Mouse (Mus musculus) ES-Bruce4 (cell line): ENCODE measurements around the gene Thtpa. TPM values are rescaled to one million over a fixed set of nuclear protein-coding genes. Genes with fewer than 3 reads are reported as not detected.

Source experiments
- H3K27ac ChIP-seq: 2 replicates; pipeline ENCODE4 v1.5.1; 2012; ENCODE audit warnings: low read length, inconsistent platforms; ENCODE audit not compliant: insufficient read depth
- H3K27me3 ChIP-seq: 2 replicates; pipeline ENCODE4 v1.6.1; 2012; ENCODE audit warnings: mild to moderate bottlenecking, low read length, inconsistent platforms; ENCODE audit not compliant: control insufficient read depth, poor library complexity, insufficient read depth, severe bottlenecking
- H3K36me3 ChIP-seq: 2 replicates; pipeline ENCODE4 v1.6.1; 2012; ENCODE audit warnings: inconsistent platforms, mild to moderate bottlenecking, low read length, moderate library complexity; ENCODE audit not compliant: control insufficient read depth, poor library complexity, insufficient read depth, severe bottlenecking
- H3K4me1 ChIP-seq: one replicate; pipeline ENCODE4 v1.8.1; 2011; ENCODE audit warnings: low read length; ENCODE audit not compliant: control insufficient read depth, insufficient read depth
- H3K4me3 ChIP-seq: 2 replicates; pipeline ENCODE4 v1.5.1; 2011; ENCODE audit warnings: low read depth, mild to moderate bottlenecking, low read length
- H3K9ac ChIP-seq: 2 replicates; pipeline ENCODE4 v1.6.1; 2012; ENCODE audit warnings: low read depth, mild to moderate bottlenecking, inconsistent platforms; ENCODE audit not compliant: poor library complexity, severe bottlenecking
- H3K9me3 ChIP-seq: replicated peaks from 2 replicates; pipeline ENCODE4 v1.6.1; 2012; ENCODE audit warnings: mild to moderate bottlenecking, low read length, inconsistent platforms; ENCODE audit not compliant: control insufficient read depth, poor library complexity, insufficient read depth, severe bottlenecking
- CTCF ChIP-seq: IDR thresholded peaks from one replicate; pipeline ENCODE4 v1.8.1; 2011; ENCODE audit warnings: low read depth, low read length
- EP300 ChIP-seq: IDR thresholded peaks from 2 replicates; pipeline ENCODE4 v1.6.1; 2011; ENCODE audit warnings: low read depth, low read length; ENCODE audit not compliant: insufficient read depth
- POLR2A ChIP-seq: IDR thresholded peaks from one replicate; pipeline ENCODE4 v1.8.1; 2011; ENCODE audit warnings: low read length; ENCODE audit not compliant: insufficient read depth
- polyA plus RNA-seq: library from polyadenylated mRNA; stranded (reverse); fragments of >200 nt; gene quantifications from 2 replicates; pipeline ENCODE4 v1.2.4, GENCODE M21; 2011; ENCODE audit warnings: low read depth; ENCODE audit not compliant: missing spikeins, insufficient read depth, insufficient read length

Gene Thtpa
- polyA plus RNA-seq, 1 experiment = 6.9 TPM

DNA sequence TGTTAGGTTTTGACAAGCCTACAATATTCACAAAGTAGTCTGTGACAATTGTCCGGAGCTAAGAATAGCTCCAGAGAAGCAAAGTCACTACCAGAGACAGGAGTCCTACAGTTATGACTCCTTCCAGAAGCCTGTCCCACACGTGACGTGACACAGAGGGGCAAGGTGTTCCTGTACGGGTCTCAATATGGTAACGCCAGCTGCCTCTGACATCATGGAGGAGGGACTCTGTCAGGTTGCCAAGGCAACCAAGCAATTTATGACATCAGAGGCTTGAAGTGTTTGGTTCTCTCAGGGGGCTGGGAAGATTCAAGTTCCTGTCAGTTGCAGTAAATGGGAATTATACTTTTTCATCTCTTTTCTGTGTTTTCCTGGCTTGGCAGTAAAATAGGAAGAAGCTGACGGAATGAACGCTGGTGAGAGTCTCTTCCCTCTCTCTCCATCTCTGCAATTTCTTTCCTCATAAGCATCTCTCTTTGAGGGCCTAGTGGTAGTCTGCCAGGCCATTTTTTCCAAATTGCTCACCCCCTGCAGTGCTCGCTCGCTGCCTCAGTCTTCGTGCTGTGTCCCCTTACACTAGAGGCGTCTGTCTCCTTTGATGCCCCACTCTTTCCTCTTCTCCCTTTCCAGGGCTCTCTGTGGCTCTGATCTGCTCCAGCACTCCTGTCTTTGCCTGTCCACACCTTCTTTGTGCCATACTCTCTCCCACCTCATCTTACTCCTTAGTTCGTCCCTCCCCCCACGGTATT, 5.2 kb upstream of the Thtpa start:
- Histone ChIP-seq H3K4me1 (peaks cover 11% of the 10 kb centered on the region), H3K9ac (no peak overlapping the region; the same call in 1 of the 2 replicates), H3K27me3 (no peaks in the 10 kb centered on the region), H3K36me3 (no peaks in the 10 kb centered on the region), H3K4me3 (no peak overlapping the region), H3K9me3 (no peaks in the 10 kb centered on the region), H3K27ac (peak overlapping the region; percentile 97; the same call in 1 of the 2 replicates)
- TF ChIP-seq EP300 (no peak), POLR2A (no peak), CTCF (no peak)

DNA sequence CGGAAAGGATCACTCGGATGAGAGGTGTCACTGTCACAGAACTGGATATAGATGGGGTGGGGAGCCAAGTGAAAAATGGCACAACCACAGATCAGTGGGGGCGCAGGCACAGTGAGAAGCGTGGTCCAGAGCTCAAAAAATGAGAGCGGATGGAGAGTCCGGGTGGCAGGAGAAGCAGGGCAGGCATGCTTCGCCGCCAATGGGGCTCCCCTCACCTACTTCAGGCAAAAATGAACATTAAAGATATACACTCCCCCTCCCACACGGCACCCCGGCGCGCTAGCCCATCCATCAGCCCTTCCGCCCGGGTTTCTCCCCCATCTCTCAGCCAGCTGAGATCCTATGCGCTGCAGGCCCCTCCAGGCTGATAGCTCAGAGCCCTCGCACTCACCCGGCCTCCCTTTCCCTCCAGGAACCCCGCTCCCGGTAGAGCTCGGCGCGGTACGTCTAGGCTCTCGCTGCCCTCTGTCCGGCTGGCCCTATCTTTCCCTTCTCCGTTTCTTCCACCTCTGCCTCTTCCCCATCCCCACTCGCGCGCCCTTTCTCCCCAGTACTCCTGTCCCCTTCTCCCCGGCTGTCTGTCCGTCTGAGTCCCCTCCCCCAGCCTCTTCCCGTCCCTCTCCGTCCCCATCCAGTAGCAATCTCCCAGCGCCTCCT, 3.2 kb upstream of the Thtpa start:
- Histone ChIP-seq H3K9me3 (no peaks in the 10 kb centered on the region), H3K4me3 (peak overlapping the region; percentile 81), H3K36me3 (no peaks in the 10 kb centered on the region), H3K27ac (peak overlapping the region; percentile 73), H3K9ac (peak overlapping the region; percentile 72), H3K4me1 (peaks cover 7% of the 10 kb centered on the region), H3K27me3 (no peaks in the 10 kb centered on the region)
- TF ChIP-seq POLR2A = no peak
- no peak for TF ChIP-seq EP300
- TF ChIP-seq CTCF = no peak

- peak within 1 kb of the TSS; percentile 81 for H3K4me3 ChIP-seq
- peak within 1 kb of the TSS; percentile 72 for H3K9ac ChIP-seq
- H3K9me3 ChIP-seq = no peaks in the 10 kb centered on the region
- no peaks in the 10 kb centered on the region for H3K27me3 ChIP-seq
- H3K4me1 ChIP-seq = peaks cover 6% of the 10 kb centered on the region
- no peaks in the 10 kb centered on the region for H3K36me3 ChIP-seq
- peak within 1 kb of the TSS; percentile 73 for H3K27ac ChIP-seq
- TF ChIP-seq CTCF (no peak), POLR2A (peak; percentile 51)
Measured at GRCm38 (mm10) chr14:55092011-55092577, 2.5 kb upstream of the Thtpa start, which contains the start of gene Zfhx2. Zfhx2 (minus strand) TSS chr14:55092324.

DNA sequence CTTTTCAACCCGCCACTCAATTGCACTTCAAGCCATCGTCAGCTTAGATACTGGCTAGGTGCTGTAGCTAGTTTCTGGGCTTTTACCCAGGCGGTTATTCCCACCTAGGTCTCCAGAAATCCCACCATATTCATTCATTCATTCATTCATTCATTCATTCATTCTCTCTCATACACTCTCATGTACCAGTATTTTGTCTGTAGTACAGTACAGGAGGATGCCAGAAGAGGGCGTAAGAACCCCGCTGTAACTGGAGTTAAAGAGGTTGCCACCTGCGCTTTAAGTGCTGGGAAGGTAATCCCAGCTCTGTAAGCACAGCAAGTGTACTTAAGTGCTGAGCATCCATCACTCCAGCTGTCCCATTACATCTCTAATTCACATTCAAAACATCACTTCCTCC, 657 bp upstream of the Thtpa start:
- Histone ChIP-seq H3K4me1 (peaks cover 6% of the 10 kb centered on the region), H3K9me3 (no peaks in the 10 kb centered on the region), H3K36me3 (peaks cover 6% of the 10 kb centered on the region; the same call in 1 of the 2 replicates), H3K9ac (peak overlapping the region; percentile 67; the same call in 1 of the 2 replicates), H3K27me3 (no peaks in the 10 kb centered on the region), H3K27ac (no peak overlapping the region; the same call in 1 of the 2 replicates), H3K4me3 (0 out of 2 replicates have a peak overlapping the region, but pooled peaks have one; percentile 8)
- TF ChIP-seq EP300 (no peak), POLR2A (no peak), CTCF (no peak)

- no peaks in the 10 kb centered on the region for H3K27me3 ChIP-seq
- peaks cover 6% of the 10 kb centered on the region for H3K4me1 ChIP-seq
- peak overlapping the region; percentile 27 for H3K27ac ChIP-seq
- peak overlapping the region; percentile 67 for H3K9ac ChIP-seq
- TF ChIP-seq POLR2A (no peak), CTCF (no peak), EP300 (no peak)
- H3K36me3 ChIP-seq = peaks cover 9% of the 10 kb centered on the region
- peak overlapping the region; percentile 91 for H3K4me3 ChIP-seq
- H3K9me3 ChIP-seq = no peaks in the 10 kb centered on the region
Measured at GRCm38 (mm10) chr14:55095263-55095662, 679 bp downstream of the Thtpa start.

DNA sequence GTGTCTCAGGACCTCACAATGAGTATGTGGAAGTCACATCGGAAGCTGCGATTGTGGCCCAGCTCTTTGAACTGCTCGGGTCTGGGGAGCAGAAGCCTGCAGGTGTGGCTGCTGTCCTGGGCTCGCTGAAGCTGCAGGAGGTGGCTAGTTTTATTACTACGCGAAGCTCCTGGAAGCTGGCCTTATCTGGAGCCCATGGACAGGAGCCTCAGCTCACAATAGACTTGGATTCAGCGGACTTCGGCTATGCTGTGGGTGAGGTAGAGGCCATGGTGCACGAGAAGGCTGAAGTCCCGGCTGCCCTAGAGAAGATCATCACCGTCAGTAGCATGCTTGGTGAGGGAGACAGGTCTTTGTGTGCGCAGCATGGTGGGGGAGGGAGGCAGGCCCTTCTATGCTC, 1.1 kb downstream of the Thtpa start:
- H3K27ac ChIP-seq = peak overlapping the region; percentile 38; the same call in 1 of the 2 replicates
- H3K36me3 ChIP-seq = peaks cover 9% of the 10 kb centered on the region
- H3K9ac ChIP-seq = peak overlapping the region; percentile 67
- no peaks in the 10 kb centered on the region for H3K27me3 ChIP-seq
- TF ChIP-seq EP300 = no peak
- TF ChIP-seq CTCF = no peak
- TF ChIP-seq POLR2A = no peak
- peak overlapping the region; percentile 91 for H3K4me3 ChIP-seq
- H3K9me3 ChIP-seq = no peaks in the 10 kb centered on the region
- peaks cover 6% of the 10 kb centered on the region for H3K4me1 ChIP-seq
